Mouse (Mus musculus) bone marrow, adult 2 months (tissue): ENCODE results near the gene Pcif1.

Experiments used
- CTCF ChIP-seq: fragments of 200-500 bp; IDR thresholded peaks from 2 replicates; pipeline ENCODE4 v1.5.1; 2011; ENCODE audit warnings: low read length, control low read depth; ENCODE audit not compliant: control insufficient read depth, insufficient read depth
- POLR2A ChIP-seq: fragments of 200-500 bp; IDR thresholded peaks from 2 replicates; pipeline ENCODE4 v1.6.1; 2011; ENCODE audit warnings: low read depth, mild to moderate bottlenecking, control low read depth, low read length, borderline replicate concordance; ENCODE audit not compliant: control insufficient read depth

GRCm38 (mm10) chr2:164856309-164857100 lies 22.6 kb upstream of the Pcif1 start:
- TF ChIP-seq CTCF (no peak), POLR2A (no peak)
